Mouse (Mus musculus) adrenal gland, adult (tissue): Measurements from ENCODE around the gene Ildr2.

Source experiments
- DNase-seq, 2 experiments: peaks; one replicate each; pipeline ENCODE4 v3.0.0; 2022 to 2023; ENCODE audit warnings: low spot score in 1 of 2; ENCODE audit not compliant: inconsistent age in 2 of 2

Ildr2 gene

GRCm38 (mm10) chr1:166282597-166283210 is 28.8 kb downstream of the Ildr2 start:
- peak; percentile 22 to 45 for DNase-seq

- DNase-seq: no peak
Observed at GRCm38 (mm10) chr1:166283451-166283850, 29.5 kb downstream of the Ildr2 start.

DNA sequence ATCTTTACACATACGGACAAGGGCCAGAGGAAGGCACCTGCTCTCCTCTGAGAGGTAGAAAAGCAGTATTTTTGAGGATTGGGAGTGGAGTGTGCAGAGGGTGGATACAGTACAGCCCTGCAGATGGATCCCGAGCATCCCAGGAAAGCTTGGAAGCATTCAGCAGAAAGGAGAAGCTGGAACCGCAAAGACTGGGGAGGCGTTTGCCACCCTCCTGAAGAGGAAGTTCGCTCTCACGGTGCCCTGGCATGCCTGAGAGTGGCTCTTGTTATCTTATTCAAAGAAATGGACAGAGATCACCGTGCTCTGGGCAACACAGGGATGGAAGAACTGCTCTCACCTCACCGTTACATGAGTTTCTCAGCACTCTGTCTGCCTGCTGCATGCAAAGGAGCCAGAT is 30.5 kb downstream of the Ildr2 start:
- no peak for DNase-seq

DNA sequence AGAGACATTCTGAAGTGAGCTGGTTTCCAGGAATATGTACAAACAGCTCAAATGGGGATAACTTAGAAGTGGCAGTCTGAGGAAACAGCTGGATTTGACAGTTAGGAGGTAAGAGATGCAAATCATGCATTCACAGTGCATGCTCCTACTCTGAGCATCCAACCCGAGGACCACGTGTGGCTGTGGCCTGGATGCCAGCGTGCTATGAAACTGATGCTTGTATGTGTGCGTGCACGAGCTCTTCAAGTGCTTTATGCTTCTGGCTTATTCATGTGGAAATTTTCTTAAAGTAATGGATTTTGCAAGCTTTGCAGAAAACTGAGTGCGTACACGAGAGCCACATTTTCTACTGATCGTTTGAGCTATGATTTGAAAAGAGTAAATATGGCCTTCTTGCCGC is 32.3 kb downstream of the Ildr2 start:
- DNase-seq: no peak

DNA sequence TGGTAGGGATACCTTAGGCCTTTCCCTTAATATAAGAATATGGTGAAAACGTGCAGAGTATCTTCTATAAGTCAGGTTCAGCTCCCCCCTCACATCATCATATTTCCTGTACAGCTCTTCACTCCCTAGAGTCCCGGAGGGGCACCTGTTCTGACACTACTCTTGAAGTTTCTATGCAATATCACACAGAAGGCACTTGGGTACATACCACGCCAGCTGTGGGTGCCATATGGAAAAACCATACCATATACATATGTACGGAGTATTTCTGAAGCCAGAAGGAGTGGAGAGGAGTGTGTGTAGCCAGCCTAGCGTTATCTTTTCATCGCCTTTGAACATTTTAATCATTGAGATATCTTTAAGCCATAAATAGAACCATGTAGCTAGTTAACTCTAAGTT is 36.6 kb downstream of the Ildr2 start:
- no peak for DNase-seq

- no peak for DNase-seq
Observed at GRCm38 (mm10) chr1:166293086-166293485, 39.1 kb downstream of the Ildr2 start.

DNA sequence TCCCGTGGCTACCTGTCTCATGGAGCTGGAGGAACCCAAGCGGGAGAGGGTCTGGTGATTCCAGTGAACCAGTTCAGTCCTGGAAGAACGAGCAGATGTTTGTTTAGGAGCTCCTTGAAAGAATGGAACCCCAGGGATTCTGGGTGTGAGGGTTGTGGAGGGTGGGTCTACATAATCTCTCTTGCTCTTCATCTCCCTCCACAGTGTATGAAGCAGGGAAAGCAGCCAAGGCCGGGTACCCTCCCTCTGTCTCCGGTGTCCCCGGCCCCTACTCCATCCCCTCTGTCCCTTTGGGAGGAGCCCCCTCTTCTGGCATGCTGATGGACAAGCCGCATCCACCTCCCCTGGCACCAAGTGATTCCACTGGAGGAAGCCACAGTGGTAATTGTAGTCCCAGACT is 41.6 kb downstream of the Ildr2 start:
- no peak for DNase-seq

DNA sequence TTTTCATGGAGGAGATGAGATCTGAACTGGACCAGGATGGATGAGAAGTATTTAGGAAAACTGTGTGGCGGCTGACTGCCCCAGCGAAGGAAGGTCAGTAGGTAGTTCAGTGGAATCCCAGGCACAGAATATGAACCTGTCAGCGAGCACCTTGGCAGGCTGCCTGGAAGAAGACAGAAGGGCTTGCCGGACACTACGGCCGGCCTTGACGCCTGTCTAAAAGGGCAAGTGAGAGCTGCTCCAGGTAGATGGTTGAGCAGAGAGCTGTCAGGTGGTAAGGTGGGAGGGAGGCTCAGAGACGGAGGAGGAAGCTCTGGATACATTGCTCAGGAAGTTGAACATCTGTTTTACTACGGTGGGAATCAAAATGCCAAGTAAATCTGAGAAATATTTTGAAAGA is 42.4 kb downstream of the Ildr2 start:
- peak; percentile 76 to 82 for DNase-seq

DNA sequence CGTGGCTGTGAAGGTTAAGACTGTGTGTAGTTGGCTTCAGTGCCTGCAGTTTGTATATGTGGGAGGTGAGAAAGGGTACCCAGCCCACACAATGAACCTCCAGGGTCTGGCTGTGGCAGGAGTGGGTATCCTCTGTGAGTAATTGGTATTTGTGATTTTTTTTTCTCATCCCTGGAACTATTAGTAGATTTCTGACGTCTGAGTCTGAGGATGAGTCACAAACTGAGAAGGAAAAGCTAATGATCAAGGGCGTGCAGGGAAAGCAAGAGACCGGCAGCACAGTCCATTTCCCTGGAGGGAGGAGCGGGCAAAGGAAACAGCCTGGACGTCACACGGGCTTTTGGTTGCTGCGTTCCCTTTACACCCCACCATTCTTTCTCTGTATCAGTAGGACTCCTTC is 43.0 kb downstream of the Ildr2 start:
- DNase-seq: peak; percentile 63 to 86

- DNase-seq: no peak
Observed at GRCm38 (mm10) chr1:166297499-166298111, 43.7 kb downstream of the Ildr2 start.

DNA sequence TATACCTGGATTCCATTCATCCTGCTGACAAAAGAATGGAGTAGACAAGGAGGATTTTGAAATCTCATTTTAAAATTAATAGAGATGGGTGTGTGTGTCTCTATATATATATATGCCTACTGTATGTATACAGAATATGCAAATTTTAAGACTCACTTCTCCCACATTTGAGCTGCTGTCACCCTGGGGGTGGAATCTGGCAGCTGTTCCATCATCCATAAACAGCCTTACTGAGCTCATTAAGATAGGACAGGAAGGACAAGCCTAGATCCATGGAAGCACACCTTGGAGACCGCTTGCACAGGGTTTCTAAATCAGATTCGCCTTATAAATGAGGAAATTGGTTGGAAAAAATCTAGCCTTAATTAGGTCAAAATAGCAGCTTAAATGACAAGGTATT is 44.9 kb downstream of the Ildr2 start:
- DNase-seq: no peak

DNA sequence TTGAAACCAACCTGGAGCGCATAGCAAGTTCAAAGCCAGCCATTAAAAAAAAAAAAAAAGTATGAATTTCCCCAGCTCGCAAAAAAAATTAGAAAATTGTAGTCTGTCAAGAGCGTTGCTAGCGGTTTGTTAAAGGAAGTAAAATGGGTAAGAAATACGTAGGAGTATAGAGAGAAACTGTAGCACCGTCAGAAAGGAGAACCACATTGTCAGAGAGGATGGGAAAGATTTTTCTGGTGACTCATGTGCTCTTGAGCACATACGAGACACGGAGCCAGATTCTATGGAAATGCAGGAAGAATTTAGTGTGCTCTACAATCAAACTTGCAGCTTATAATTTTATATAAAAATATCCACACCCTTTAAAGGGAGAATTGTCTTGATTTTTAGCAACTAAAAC is 45.9 kb downstream of the Ildr2 start:
- no peak for DNase-seq

- no peak for DNase-seq
Observed at GRCm38 (mm10) chr1:166300526-166300925, 46.6 kb downstream of the Ildr2 start.

GRCm38 (mm10) chr1:166304352-166305240 is 50.7 kb downstream of the Ildr2 start:
- DNase-seq: no peak

GRCm38 (mm10) chr1:166308471-166308850 is 54.5 kb downstream of the Ildr2 start:
- no peak for DNase-seq

DNA sequence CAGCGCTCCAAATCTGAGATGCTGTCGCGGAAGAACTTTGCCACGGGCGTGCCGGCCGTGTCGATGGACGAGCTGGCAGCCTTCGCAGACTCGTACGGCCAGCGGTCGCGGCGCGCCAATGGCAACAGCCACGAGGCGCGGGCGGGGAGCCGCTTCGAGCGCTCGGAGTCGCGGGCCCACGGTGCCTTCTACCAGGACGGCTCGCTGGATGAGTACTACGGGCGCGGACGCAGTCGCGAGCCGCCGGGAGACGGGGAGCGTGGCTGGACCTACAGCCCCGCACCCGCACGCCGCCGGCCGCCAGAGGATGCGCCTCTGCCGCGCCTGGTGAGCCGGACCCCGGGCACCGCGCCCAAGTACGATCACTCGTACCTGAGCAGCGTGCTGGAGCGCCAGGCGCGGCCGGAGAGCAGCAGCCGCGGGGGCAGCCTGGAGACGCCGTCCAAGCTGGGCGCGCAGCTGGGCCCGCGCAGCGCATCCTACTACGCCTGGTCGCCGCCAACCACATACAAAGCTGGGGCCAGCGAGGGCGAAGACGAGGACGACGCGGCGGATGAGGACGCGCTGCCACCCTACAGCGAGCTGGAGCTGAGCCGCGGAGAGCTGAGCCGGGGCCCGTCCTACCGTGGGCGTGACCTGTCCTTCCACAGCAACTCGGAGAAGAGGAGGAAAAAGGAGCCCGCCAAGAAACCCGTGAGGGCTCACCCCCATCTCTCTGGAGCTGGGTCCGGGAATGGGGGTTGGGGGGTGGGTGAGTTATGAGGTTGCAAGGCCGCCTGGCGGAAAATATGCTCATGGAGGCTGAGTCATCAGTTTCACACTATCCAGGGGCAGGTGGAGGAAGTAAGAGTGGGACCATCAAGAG is 55.1 kb downstream of the Ildr2 start:
- DNase-seq: peak; percentile 36 to 69

GRCm38 (mm10) chr1:166311151-166311550 is 57.2 kb downstream of the Ildr2 start:
- DNase-seq: peak in 1 of 2 experiments; percentile 76

- DNase-seq: peak; percentile 46 to 69
Observed at GRCm38 (mm10) chr1:166313637-166314036, 59.7 kb downstream of the Ildr2 start.

GRCm38 (mm10) chr1:166315706-166316105 is 61.8 kb downstream of the Ildr2 start:
- no peak for DNase-seq

- peak; percentile 63 to 92 for DNase-seq
Observed at GRCm38 (mm10) chr1:166319132-166319698, 65.3 kb downstream of the Ildr2 start.

GRCm38 (mm10) chr1:166326421-166326820 is 72.5 kb downstream of the Ildr2 start:
- no peak for DNase-seq
